Mouse (Mus musculus): ENCODE measurements around the gene Oaz2.

- TF ChIP-seq CTCF (IDR thresholded peaks at IDR 0.05; ENCODE audit: low read depth) (no peak), EP300 (IDR thresholded peaks at IDR 0.05; ENCODE audit: low read depth) (no peak)
These were observed 67.1 kb downstream of the Oaz2 start for GRCm38 (mm10) chr9:65734931-65735330.

All from liver, embryonic 14.5 days (tissue).